Mouse (Mus musculus): ENCODE data around the gene Klf4. TPM values are rescaled to one million over a fixed set of nuclear protein-coding genes. Genes with fewer than 3 reads are reported as not detected.

Klf4 gene
- total and polyA plus RNA-seq, 3 experiments, result 0.51 to 2.9 (median 1.3) TPM

DNA sequence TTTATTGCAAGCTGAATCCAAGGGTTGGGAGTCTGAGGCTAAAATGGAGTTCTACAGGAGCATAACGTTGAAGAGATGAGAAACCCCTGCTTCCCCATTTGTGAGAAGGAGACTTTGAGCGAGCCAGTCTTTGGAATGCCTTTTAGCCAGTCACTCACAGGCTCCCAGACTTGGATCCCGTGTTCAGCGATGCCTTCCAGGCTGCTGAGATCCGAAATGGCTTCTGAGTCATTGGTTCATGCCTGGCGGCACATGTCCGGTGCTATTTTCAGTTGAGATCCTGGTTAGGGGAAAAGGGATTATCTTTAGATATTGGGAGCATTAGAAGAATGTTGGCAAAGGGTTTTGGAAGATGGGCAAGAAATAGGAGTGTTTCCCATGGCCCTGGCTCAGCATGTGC lies 14.8 kb downstream of the Klf4 start:
- Histone ChIP-seq H3K27ac (ENCODE audit: insufficient read depth, low read depth) (no peak overlapping the region), H3K4me1 (ENCODE audit: control insufficient read depth in 1 of 2, insufficient read depth in 2 of 2) (peaks cover 0 to 3% of the 10 kb centered on the region in 2 experiments; a peak in 2 of 4 replicates), H3K79me2 (replicated peaks; ENCODE audit: control insufficient read depth, extremely low read depth, insufficient read depth, poor library complexity, severe bottlenecking) (no peaks in the 10 kb centered on the region), H3K4me3 (replicated peaks in 1 of 3; ENCODE audit: low read depth in 2 of 3, low read length in 2 of 3, poor library complexity in 1 of 3) (no peak overlapping the region), H3K36me3 (replicated peaks in 1 of 2; ENCODE audit: control insufficient read depth in 1 of 2, insufficient read depth in 1 of 2, low read length in 1 of 2) (no peaks in the 10 kb centered on the region), H3K4me2 (ENCODE audit: insufficient read depth, low read depth, poor library complexity, severe bottlenecking) (no peak overlapping the region), H3K9me3 (replicated peaks; ENCODE audit: low read length) (no peaks in the 10 kb centered on the region), H3K9ac (ENCODE audit: insufficient read depth, low read depth) (no peak overlapping the region), H3K27me3 (replicated peaks) (no peaks in the 10 kb centered on the region)
- in situ Hi-C loops (cut with MboI; ENCODE audit: low pct_ligation_motif_present, low pct_unique_long_range_greater_than_20kb, low sequenced_read_pairs), result loop anchor here (25.0 kb wide), 1 partner anchor 970 kb away; no protein-coding TSS in a partner anchor
- TF ChIP-seq POLR2AphosphoS2 (IDR thresholded peaks at IDR 0.05; ENCODE audit: low read depth, low read length) (no peak), MAZ (IDR thresholded peaks at IDR 0.05; ENCODE audit: low read depth, low read length) (no peak), TBP (conservative IDR thresholded peaks at IDR 0.05; ENCODE audit: low read depth, low read length) (no peak), GABPA (IDR thresholded peaks at IDR 0.05; ENCODE audit: insufficient replicate concordance, low read depth, low read length) (no peak), RCOR1 (conservative IDR thresholded peaks at IDR 0.05; ENCODE audit: low read depth, low read length) (no peak), NRF1 (IDR thresholded peaks at IDR 0.05; ENCODE audit: low read depth, low read length) (no peak), E2F4 (IDR thresholded peaks at IDR 0.05; ENCODE audit: insufficient replicate concordance, low read depth, low read length) (no peak), USF2 (conservative IDR thresholded peaks at IDR 0.05; ENCODE audit: low read depth, low read length) (no peak), EP300 (IDR thresholded peaks at IDR 0.05; ENCODE audit: low read length) (no peak), UBTF (IDR thresholded peaks at IDR 0.05; ENCODE audit: low read depth, low read length) (no peak), NELFE (IDR thresholded peaks at IDR 0.05; ENCODE audit: low read depth, low read length) (no peak), CHD1 (IDR thresholded peaks at IDR 0.05; ENCODE audit: low read depth, low read length) (no peak)
- dilution Hi-C loops (cut with MboI; ENCODE audit: extremely low pct_ligation_motif_present, extremely low pct_unique_long_range_greater_than_20kb, low sequenced_read_pairs), result no loop called here
- no peak for DNase-seq (ENCODE audit: extremely low read depth)

DNA sequence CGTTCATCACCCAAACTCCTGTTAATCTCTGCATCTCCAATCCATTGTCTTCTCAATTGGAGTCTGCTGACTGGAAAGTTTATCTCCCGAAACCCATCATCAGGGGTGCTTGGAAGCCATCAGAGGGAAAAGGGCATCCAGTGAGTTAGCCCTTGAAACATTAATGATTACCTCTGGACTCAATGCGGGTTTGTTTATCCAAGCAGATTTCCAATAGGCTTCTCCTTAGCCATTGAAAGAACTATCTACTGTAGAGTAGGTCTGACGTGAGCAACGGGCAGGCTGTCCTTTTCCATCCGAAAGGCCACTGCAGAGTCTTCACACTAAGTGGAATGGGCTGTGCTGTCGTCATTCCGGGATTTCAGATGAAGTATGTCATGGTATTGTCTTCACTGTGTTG lies 16.2 kb downstream of the Klf4 start:
- Histone ChIP-seq H3K4me3 (replicated peaks in 1 of 3; ENCODE audit: low read depth in 2 of 3, low read length in 2 of 3, poor library complexity in 1 of 3) (no peak overlapping the region), H3K79me2 (replicated peaks; ENCODE audit: control insufficient read depth, extremely low read depth, insufficient read depth, poor library complexity, severe bottlenecking) (no peaks in the 10 kb centered on the region), H3K9ac (ENCODE audit: insufficient read depth, low read depth) (no peak overlapping the region), H3K9me3 (replicated peaks; ENCODE audit: low read length) (no peaks in the 10 kb centered on the region), H3K4me2 (ENCODE audit: insufficient read depth, low read depth, poor library complexity, severe bottlenecking) (no peak overlapping the region), H3K4me1 (ENCODE audit: control insufficient read depth in 1 of 2, insufficient read depth in 2 of 2) (peaks cover 4 to 8% of the 10 kb centered on the region in 2 experiments; a peak in 3 of 4 replicates), H3K36me3 (replicated peaks in 1 of 2; ENCODE audit: control insufficient read depth in 1 of 2, insufficient read depth in 1 of 2, low read length in 1 of 2) (no peaks in the 10 kb centered on the region), H3K27me3 (replicated peaks) (no peaks in the 10 kb centered on the region), H3K27ac (ENCODE audit: insufficient read depth, low read depth) (no peak overlapping the region)
- in situ Hi-C loops (cut with MboI; ENCODE audit: low pct_ligation_motif_present, low pct_unique_long_range_greater_than_20kb, low sequenced_read_pairs), result loop anchor here (25.0 kb wide), 1 partner anchor 971 kb away; no protein-coding TSS in a partner anchor
- dilution Hi-C loops (cut with MboI; ENCODE audit: extremely low pct_ligation_motif_present, extremely low pct_unique_long_range_greater_than_20kb, low sequenced_read_pairs), result no loop called here
- no peak for DNase-seq (ENCODE audit: extremely low read depth)
- TF ChIP-seq MAZ (IDR thresholded peaks at IDR 0.05; ENCODE audit: low read depth, low read length) (no peak), SIN3A (IDR thresholded peaks at IDR 0.05; ENCODE audit: low read length) (no peak), SMC3 (IDR thresholded peaks at IDR 0.05; ENCODE audit: low read depth, low read length) (no peak), MYC (IDR thresholded peaks at IDR 0.05; ENCODE audit: low read depth, low read length) (no peak), E2F4 (IDR thresholded peaks at IDR 0.05; ENCODE audit: insufficient replicate concordance, low read depth, low read length) (no peak), ZNF384 (IDR thresholded peaks at IDR 0.05; ENCODE audit: low read depth, low read length) (no peak)

All from CH12.LX (cell line).